Mouse (Mus musculus): Measurements from ENCODE around the gene Xkr7. TPM values are rescaled to one million over a fixed set of nuclear protein-coding genes. Genes with fewer than 3 reads are reported as not detected.

Gene Xkr7
- total and polyA plus RNA-seq, 2 experiments, result not detected

- Histone ChIP-seq H3K27me3 (ENCODE audit: control insufficient read depth, insufficient read depth, low read length) (no peaks in the 10 kb centered on the region), H3K36me3 (ENCODE audit: control insufficient read depth, insufficient read depth, low read length) (peaks cover 3% of the 10 kb centered on the region; the same call in 1 of the 2 replicates), H3K79me2 (ENCODE audit: control insufficient read depth, insufficient read depth, low read length) (no peaks in the 10 kb centered on the region), H3K4me3 (ENCODE audit: insufficient read depth, low read depth, low read length) (no peak overlapping the region), H3K27ac (replicated peaks; ENCODE audit: insufficient read depth, low read depth, low read length) (no peak overlapping the region), H3K4me1 (ENCODE audit: control insufficient read depth, insufficient read depth, low read length) (no peaks in the 10 kb centered on the region), H3K9ac (ENCODE audit: low read depth, low read length) (no peak overlapping the region)
- DNase-seq (ENCODE audit: extremely low read depth, low read depth, low spot score), result no peak
- TF ChIP-seq POLR2A (IDR thresholded peaks at IDR 0.05; ENCODE audit: extremely low read depth, insufficient read depth, low read length), result no peak
- TF ChIP-seq CTCF (IDR thresholded peaks at IDR 0.05; ENCODE audit: low read depth, low read length), result no peak
- WGBS, result 61% methylated on average over 13 of the region's 13 CpGs
Measured at GRCm38 (mm10) chr2:153003681-153004338, 27.8 kb upstream of the Xkr7 start.

- Histone ChIP-seq H3K27ac (replicated peaks; ENCODE audit: insufficient read depth, low read depth, low read length) (no peak overlapping the region), H3K36me3 (ENCODE audit: control insufficient read depth, insufficient read depth, low read length) (peaks cover 11% of the 10 kb centered on the region; the same call in 1 of the 2 replicates), H3K79me2 (ENCODE audit: control insufficient read depth, insufficient read depth, low read length) (no peaks in the 10 kb centered on the region), H3K9ac (ENCODE audit: low read depth, low read length) (no peak overlapping the region), H3K27me3 (ENCODE audit: control insufficient read depth, insufficient read depth, low read length) (no peaks in the 10 kb centered on the region), H3K4me3 (ENCODE audit: insufficient read depth, low read depth, low read length) (no peak overlapping the region), H3K4me1 (ENCODE audit: control insufficient read depth, insufficient read depth, low read length) (no peaks in the 10 kb centered on the region)
- DNase-seq (ENCODE audit: extremely low read depth, low read depth, low spot score), result no peak
- no peak for TF ChIP-seq CTCF (IDR thresholded peaks at IDR 0.05; ENCODE audit: low read depth, low read length)
- no peak for TF ChIP-seq POLR2A (IDR thresholded peaks at IDR 0.05; ENCODE audit: extremely low read depth, insufficient read depth, low read length)
- 84% methylated on average over 3 of the region's 3 CpGs for WGBS
Measured at GRCm38 (mm10) chr2:153005981-153006380, 25.7 kb upstream of the Xkr7 start.

GRCm38 (mm10) chr2:153009192-153009973 lies 22.3 kb upstream of the Xkr7 start:
- Histone ChIP-seq H3K4me1 (ENCODE audit: control insufficient read depth, insufficient read depth, low read length) (peaks cover 3% of the 10 kb centered on the region; the same call in 1 of the 2 replicates), H3K4me3 (ENCODE audit: insufficient read depth, low read depth, low read length) (no peak overlapping the region), H3K27me3 (ENCODE audit: control insufficient read depth, insufficient read depth, low read length) (no peaks in the 10 kb centered on the region), H3K9ac (ENCODE audit: low read depth, low read length) (no peak overlapping the region), H3K27ac (replicated peaks; ENCODE audit: insufficient read depth, low read depth, low read length) (no peak overlapping the region), H3K36me3 (ENCODE audit: control insufficient read depth, insufficient read depth, low read length) (peaks cover 15% of the 10 kb centered on the region; the same call in 1 of the 2 replicates), H3K79me2 (ENCODE audit: control insufficient read depth, insufficient read depth, low read length) (peaks cover 2% of the 10 kb centered on the region)
- DNase-seq (ENCODE audit: extremely low read depth, low read depth, low spot score), result no peak
- 84% methylated on average over 12 of the region's 12 CpGs for WGBS
- TF ChIP-seq POLR2A (IDR thresholded peaks at IDR 0.05; ENCODE audit: extremely low read depth, insufficient read depth, low read length) (no peak), CTCF (IDR thresholded peaks at IDR 0.05; ENCODE audit: low read depth, low read length) (no peak)

- peaks cover 11% of the 10 kb centered on the region; the same call in 1 of the 2 replicates for H3K36me3 ChIP-seq (ENCODE audit: control insufficient read depth, insufficient read depth, low read length)
- H3K79me2 ChIP-seq (ENCODE audit: control insufficient read depth, insufficient read depth, low read length), result peaks cover 9% of the 10 kb centered on the region
- no peak overlapping the region; the same call in 1 of the 2 replicates for H3K9ac ChIP-seq (ENCODE audit: low read depth, low read length)
- H3K27me3 ChIP-seq (ENCODE audit: control insufficient read depth, insufficient read depth, low read length), result no peaks in the 10 kb centered on the region
- TF ChIP-seq CTCF (IDR thresholded peaks at IDR 0.05; ENCODE audit: low read depth, low read length) (no peak), POLR2A (IDR thresholded peaks at IDR 0.05; ENCODE audit: extremely low read depth, insufficient read depth, low read length) (no peak)
- peak; percentile 9 for DNase-seq (ENCODE audit: extremely low read depth, low read depth, low spot score)
- WGBS, result 88% methylated on average over 11 of the region's 11 CpGs
- no peak overlapping the region for H3K27ac ChIP-seq (replicated peaks; ENCODE audit: insufficient read depth, low read depth, low read length)
- H3K4me3 ChIP-seq (ENCODE audit: insufficient read depth, low read depth, low read length), result peak overlapping the region; percentile 91; the same call in 1 of the 2 replicates
- H3K4me1 ChIP-seq (ENCODE audit: control insufficient read depth, insufficient read depth, low read length), result peaks cover 4% of the 10 kb centered on the region; the same call in 1 of the 2 replicates
Measured at GRCm38 (mm10) chr2:153013724-153014515, 17.7 kb upstream of the Xkr7 start.

GRCm38 (mm10) chr2:153014758-153015593 lies 16.7 kb upstream of the Xkr7 start, which contains the start of gene Pdrg1:
Pdrg1 (minus strand) TSS chr2:153015427.
- 1% methylated on average over 54 of the region's 54 CpGs for WGBS
- H3K9ac ChIP-seq (ENCODE audit: low read depth, low read length), result peak within 1 kb of the TSS; percentile 95
- peak within 1 kb of the TSS; percentile 91 for H3K4me3 ChIP-seq (ENCODE audit: insufficient read depth, low read depth, low read length)
- peaks cover 4% of the 10 kb centered on the region; the same call in 1 of the 2 replicates for H3K4me1 ChIP-seq (ENCODE audit: control insufficient read depth, insufficient read depth, low read length)
- peak within 1 kb of the TSS; percentile 45 for H3K27ac ChIP-seq (replicated peaks; ENCODE audit: insufficient read depth, low read depth, low read length)
- peaks cover 9% of the 10 kb centered on the region for H3K79me2 ChIP-seq (ENCODE audit: control insufficient read depth, insufficient read depth, low read length)
- peak; percentile 79 for DNase-seq (ENCODE audit: extremely low read depth, low read depth, low spot score)
- H3K36me3 ChIP-seq (ENCODE audit: control insufficient read depth, insufficient read depth, low read length), result peaks cover 6% of the 10 kb centered on the region; the same call in 1 of the 2 replicates
- no peaks in the 10 kb centered on the region for H3K27me3 ChIP-seq (ENCODE audit: control insufficient read depth, insufficient read depth, low read length)
- TF ChIP-seq POLR2A (IDR thresholded peaks at IDR 0.05; ENCODE audit: extremely low read depth, insufficient read depth, low read length) (peak; percentile 84), CTCF (IDR thresholded peaks at IDR 0.05; ENCODE audit: low read depth, low read length) (peak; percentile 93)
